Mouse (Mus musculus) kidney, embryonic 14.5 days (tissue): ENCODE measurements at regions not wholly inside any gene's neighbourhood (a gene's known extent, or its start where the extent isn't known, plus 50 kb on each side); places are given as distances from the start of the nearest gene placed in this dataset.
"Not testable (repeated sequence)": the region's sequence is repeated elsewhere in the genome, so short reads cannot be mapped to it uniquely, and the experiment has no call there.

Experiments used
- ATAC-seq: fragments of 200-750 bp; cut with Nextera tagmentation; 2 replicates; pipeline ENCODE4 v1.8.0; 2017; ENCODE audit warnings: moderate number of reproducible peaks, mild to moderate bottlenecking, moderate TSS enrichment, moderate library complexity; ENCODE audit not compliant: low FRiP score, low TSS enrichment
- H3K27ac ChIP-seq: fragments of 300-500 bp; sonication (generic); 2 replicates; pipeline ENCODE4 v1.5.1; 2014; ENCODE audit warnings: low read depth, mild to moderate bottlenecking, low read length, moderate library complexity, mixed read lengths
- H3K27me3 ChIP-seq: fragments of 300-500 bp; sonication (generic); 2 replicates; pipeline ENCODE4 v1.6.1; 2014; ENCODE audit warnings: mild to moderate bottlenecking, low read length; ENCODE audit not compliant: control insufficient read depth, insufficient read depth
- H3K36me3 ChIP-seq: fragments of 300-500 bp; sonication (generic); 2 replicates; pipeline ENCODE4 v1.6.1; 2014; ENCODE audit warnings: low read length, mixed read lengths; ENCODE audit not compliant: control insufficient read depth, insufficient read depth
- H3K4me1 ChIP-seq: fragments of 300-500 bp; sonication (generic); 2 replicates; pipeline ENCODE4 v1.6.1; 2014; ENCODE audit warnings: low read length, mixed read lengths; ENCODE audit not compliant: control insufficient read depth, insufficient read depth
- H3K4me2 ChIP-seq: fragments of 300-500 bp; sonication (generic); replicated peaks from 2 replicates; pipeline ENCODE4 v1.6.1; 2014; ENCODE audit warnings: low read depth, mild to moderate bottlenecking, low read length
- H3K4me3 ChIP-seq: fragments of 300-500 bp; sonication (generic); 2 replicates; pipeline ENCODE4 v1.5.1; 2014; ENCODE audit warnings: mild to moderate bottlenecking, low read length
- H3K9ac ChIP-seq: fragments of 300-500 bp; sonication (generic); 2 replicates; pipeline ENCODE4 v1.6.1; 2014; ENCODE audit warnings: low read depth, mild to moderate bottlenecking, low read length, moderate library complexity
- H3K9me3 ChIP-seq: fragments of 300-500 bp; sonication (generic); 2 replicates; pipeline ENCODE4 v1.6.1; 2016; ENCODE audit warnings: low read length; ENCODE audit not compliant: control insufficient read depth
- WGBS: fragments of 180-500 bp; shearing (Covaris S2); extraction: QIAGEN DNeasy Blood & Tissue Kit; methylation state at CpG from one replicate; pipeline ENCODE4 v1.1.7; 2014; 5-methylcytosine and 5-hydroxymethylcytosine counted together

DNA sequence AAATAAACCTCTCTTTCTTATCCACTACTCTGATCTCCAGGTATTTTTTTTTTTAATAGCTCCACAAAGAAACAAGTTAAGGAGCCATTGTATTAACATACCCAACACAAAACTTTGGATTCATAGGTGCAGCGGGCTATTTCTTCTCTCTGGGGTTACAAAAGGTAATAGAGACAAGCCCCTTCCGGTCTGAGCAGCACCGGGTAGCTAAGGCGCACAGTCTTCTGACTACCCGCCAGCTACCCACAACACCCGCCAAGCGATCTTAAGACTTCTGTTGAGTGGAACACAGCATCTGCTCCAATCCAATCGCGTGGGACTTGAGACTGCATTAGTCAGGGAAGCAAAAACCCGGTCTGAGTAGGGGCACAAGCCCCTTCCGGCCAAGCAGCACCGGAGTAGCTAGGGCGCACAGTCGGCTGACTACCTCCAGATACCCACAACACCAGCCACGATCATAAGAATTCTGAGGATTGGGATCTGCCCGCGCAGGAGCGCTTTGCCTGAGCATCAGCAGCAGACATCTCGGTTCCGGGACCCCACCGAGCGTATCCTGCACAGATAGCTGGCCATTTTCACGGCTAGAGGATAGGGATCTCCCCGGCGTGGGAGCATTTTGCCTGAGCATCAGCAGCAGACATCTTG, 2463.9 kb downstream of the Gm37988 start:
- not testable (repeated sequence) for H3K9me3 ChIP-seq, H3K36me3 ChIP-seq, H3K27ac ChIP-seq, H3K4me2 ChIP-seq, H3K27me3 ChIP-seq, ATAC-seq, H3K4me3 ChIP-seq, H3K4me1 ChIP-seq, H3K9ac ChIP-seq
- 90% methylated on average over 25 of the region's 25 CpGs for WGBS

DNA sequence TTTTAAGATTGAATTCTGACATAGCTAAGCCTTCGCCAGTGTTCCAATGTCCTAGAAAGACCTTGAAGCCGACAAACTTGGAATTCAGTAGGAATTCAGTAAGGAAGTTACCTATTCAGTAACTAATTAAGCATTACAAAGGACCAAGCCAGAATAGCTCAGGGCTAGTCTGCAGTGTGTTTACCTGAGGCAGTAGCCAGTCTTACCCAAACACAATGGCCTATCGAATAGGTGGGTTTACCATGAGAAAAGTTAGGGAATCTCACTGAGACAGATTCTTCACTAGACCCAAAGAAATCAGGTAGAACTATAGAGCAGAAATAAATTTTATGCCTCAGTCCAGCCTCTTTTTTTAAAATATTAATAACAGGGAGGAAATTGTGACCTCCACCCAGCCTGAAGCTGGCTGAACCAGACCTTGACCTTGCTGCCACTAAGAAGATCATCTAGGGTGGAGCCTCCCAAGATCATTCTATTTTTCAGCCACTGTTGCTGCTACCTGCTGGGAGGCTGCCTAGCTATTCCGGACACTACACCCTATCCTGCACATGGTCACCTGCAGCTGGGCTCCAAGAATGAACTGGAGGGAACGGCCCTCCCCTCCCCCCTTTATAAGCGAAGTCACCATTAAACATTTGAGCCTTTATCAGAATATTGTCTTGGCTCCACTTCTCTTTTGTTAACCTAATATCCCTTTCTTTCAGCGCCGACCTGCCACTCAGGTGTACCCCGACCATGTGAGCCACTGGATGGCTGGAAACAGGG, 2491.4 kb downstream of the Gm37988 start:
- not testable (repeated sequence) for H3K4me3 ChIP-seq, H3K9me3 ChIP-seq, H3K36me3 ChIP-seq, H3K27me3 ChIP-seq, H3K9ac ChIP-seq, H3K27ac ChIP-seq, ATAC-seq, H3K4me2 ChIP-seq, H3K4me1 ChIP-seq
- WGBS = 89% methylated on average over 9 of the region's 9 CpGs

DNA sequence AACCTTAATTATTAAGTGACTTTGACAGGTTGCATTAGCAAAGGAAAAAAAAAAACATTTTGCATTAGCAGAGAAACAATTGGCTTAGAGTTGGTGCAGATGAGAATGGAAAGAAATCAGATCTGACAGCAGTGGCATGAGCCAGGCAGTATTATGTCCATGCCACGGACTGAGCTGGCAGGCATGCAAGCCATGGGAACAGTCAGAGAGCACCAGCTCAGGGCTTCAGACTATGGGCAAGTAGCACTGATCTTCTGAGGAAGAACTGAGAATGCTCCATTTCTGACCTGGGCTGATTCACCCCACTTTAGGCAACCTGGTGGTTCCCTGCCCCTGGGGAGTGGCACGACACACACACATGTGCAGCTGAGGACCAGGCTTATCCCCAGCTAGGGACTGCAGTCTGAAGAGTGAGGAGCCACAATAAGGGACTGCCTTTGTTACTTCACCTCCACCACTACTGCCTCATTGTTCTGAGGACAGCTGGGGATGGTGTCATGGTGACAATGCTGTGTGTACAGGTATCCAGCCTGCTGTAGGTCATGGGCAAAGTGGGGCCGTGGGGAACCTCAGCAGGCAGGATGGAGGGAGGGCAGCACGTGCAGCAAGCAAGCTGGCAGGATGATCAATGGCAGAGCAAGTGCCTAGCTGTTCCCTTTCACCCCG, 2501.4 kb downstream of the Gm37988 start:
- no peak overlapping the region for H3K27ac ChIP-seq
- WGBS = 46% methylated on average over 5 of the region's 5 CpGs
- H3K4me3 ChIP-seq = no peak overlapping the region
- no peak overlapping the region for H3K9ac ChIP-seq
- no peaks in the 10 kb centered on the region for H3K9me3 ChIP-seq
- no peak overlapping the region for H3K4me2 ChIP-seq
- ATAC-seq = no peak
- H3K36me3 ChIP-seq = no peaks in the 10 kb centered on the region
- no peaks in the 10 kb centered on the region for H3K27me3 ChIP-seq
- H3K4me1 ChIP-seq = no peaks in the 10 kb centered on the region

- H3K4me3 ChIP-seq, H3K27ac ChIP-seq, H3K27me3 ChIP-seq, H3K9me3 ChIP-seq, H3K36me3 ChIP-seq, ATAC-seq, H3K4me1 ChIP-seq, H3K4me2 ChIP-seq, H3K9ac ChIP-seq: not testable (repeated sequence)
- 68% methylated on average over 6 of the region's 6 CpGs for WGBS
These were observed 2504.7 kb downstream of the Gm37988 start for GRCm38 (mm10) chr1:7312401-7312800.

- H3K27ac ChIP-seq = no peak overlapping the region
- no peak overlapping the region for H3K4me2 ChIP-seq
- H3K4me1 ChIP-seq = no peaks in the 10 kb centered on the region
- 0 out of 2 replicates have a peak, but pooled peaks have one; percentile 52 for ATAC-seq
- H3K9ac ChIP-seq = no peak overlapping the region
- H3K4me3 ChIP-seq = no peak overlapping the region
- no peaks in the 10 kb centered on the region for H3K27me3 ChIP-seq
- H3K36me3 ChIP-seq = no peaks in the 10 kb centered on the region
- WGBS = 42% methylated on average over 3 of the region's 3 CpGs
- no peaks in the 10 kb centered on the region for H3K9me3 ChIP-seq
These were observed 2505.8 kb downstream of the Gm37988 start for GRCm38 (mm10) chr1:7313468-7313867.

DNA sequence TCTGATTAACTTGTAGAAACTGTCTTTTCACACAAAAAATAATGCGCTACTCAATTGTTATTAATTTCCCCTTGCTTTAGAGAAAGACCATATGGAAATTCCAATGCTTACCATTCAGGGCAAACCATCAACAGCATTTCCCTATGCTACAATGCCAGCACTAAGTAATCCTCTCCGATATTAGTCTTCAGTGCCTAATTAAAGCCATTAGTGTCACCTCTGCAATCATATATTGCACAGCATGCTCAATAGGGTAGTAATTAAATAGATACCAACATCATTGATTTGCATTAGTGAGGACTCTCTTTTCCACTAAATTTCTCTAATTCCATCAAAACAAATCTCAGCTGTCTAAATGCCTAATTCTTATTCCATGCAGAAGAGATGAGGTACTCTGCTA, 2511.2 kb downstream of the Gm37988 start:
- no peak for ATAC-seq
- WGBS = 86% methylated on average over 2 of the region's 2 CpGs
- no peaks in the 10 kb centered on the region for H3K27me3 ChIP-seq
- H3K36me3 ChIP-seq = no peaks in the 10 kb centered on the region
- H3K4me1 ChIP-seq = no peaks in the 10 kb centered on the region
- no peak overlapping the region for H3K9ac ChIP-seq
- H3K9me3 ChIP-seq = no peaks in the 10 kb centered on the region
- H3K4me3 ChIP-seq = no peak overlapping the region
- H3K27ac ChIP-seq = no peak overlapping the region
- H3K4me2 ChIP-seq = no peak overlapping the region

DNA sequence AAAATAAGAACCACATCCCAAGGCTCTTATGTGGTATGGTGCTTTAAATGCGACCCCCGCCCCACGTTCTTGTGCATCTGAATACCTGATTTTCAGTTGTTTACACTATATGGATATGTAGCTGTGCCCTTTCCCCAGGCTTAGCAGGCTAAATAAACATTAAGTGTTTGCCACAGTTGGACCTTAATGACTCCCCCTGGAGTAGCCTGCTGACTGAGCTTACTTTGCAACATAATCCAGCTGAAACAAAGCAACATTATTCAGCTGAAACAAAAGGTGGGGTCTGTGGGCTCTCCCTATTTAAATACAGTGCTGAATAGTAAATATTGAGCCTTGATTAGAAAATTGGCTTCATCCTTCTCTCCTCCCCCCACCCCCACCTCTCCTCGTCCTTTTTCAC, 2511.6 kb downstream of the Gm37988 start:
- Histone ChIP-seq H3K36me3 (no peaks in the 10 kb centered on the region), H3K4me1 (no peaks in the 10 kb centered on the region), H3K27ac (no peak overlapping the region), H3K27me3 (no peaks in the 10 kb centered on the region), H3K9me3 (no peaks in the 10 kb centered on the region), H3K4me3 (no peak overlapping the region), H3K9ac (no peak overlapping the region), H3K4me2 (no peak overlapping the region)
- ATAC-seq = no peak
- WGBS = 32% methylated on average over 4 of the region's 4 CpGs
